Mouse (Mus musculus): Measurements from ENCODE around the gene Gm10644. TPM values are rescaled to one million over a fixed set of nuclear protein-coding genes. Genes with fewer than 3 reads are reported as not detected.

Gene Gm10644
- polyA plus RNA-seq, 1 experiment from 2014 or later, result 0.82 TPM

- CTCF ChIA-PET, result no interaction called here
- H3K27me3 ChIP-seq, result no peaks in the 10 kb centered on the region
- POLR2A ChIA-PET, result no interaction called here
- in situ Hi-C loops (cut with MboI; ENCODE audit: low pct_unique_long_range_greater_than_20kb), result no loop called here
- ATAC-seq, result no peak
- no peak for DNase-seq (ENCODE audit: low read depth, low spot score)
- TF ChIP-seq CTCF (IDR thresholded peaks at IDR 0.05), result no peak
Measured at GRCm38 (mm10) chr8:83911809-83912731, 42.9 kb downstream of the Gm10644 start.

GRCm38 (mm10) chr8:83909311-83909710 is 45.7 kb downstream of the Gm10644 start:
- in situ Hi-C loops (cut with MboI; ENCODE audit: low pct_unique_long_range_greater_than_20kb), result no loop called here

GRCm38 (mm10) chr8:83908583-83908982 is 46.4 kb downstream of the Gm10644 start:
- POLR2A ChIA-PET, result no interaction called here
- no peak for TF ChIP-seq CTCF (IDR thresholded peaks at IDR 0.05)
- ATAC-seq (no peak), DNase-seq (ENCODE audit: low read depth, low spot score) (no peak)
- CTCF ChIA-PET, result interaction anchor here (1.7 kb wide), 1 partner anchor 10 kb away, joined by 3 read pairs; no protein-coding TSS in a partner anchor
- in situ Hi-C loops (cut with MboI; ENCODE audit: low pct_unique_long_range_greater_than_20kb), result no loop called here
- H3K27me3 ChIP-seq, result no peaks in the 10 kb centered on the region

More at GRCm38 (mm10) chr8:83909311-83909710, 45.7 kb downstream of the Gm10644 start:
- ChIA-PET POLR2A (no interaction called here), CTCF (no interaction called here)
- no peak for ATAC-seq
- H3K27me3 ChIP-seq, result no peaks in the 10 kb centered on the region
- TF ChIP-seq CTCF (IDR thresholded peaks at IDR 0.05), result no peak
- no peak for DNase-seq (ENCODE audit: low read depth, low spot score)

GRCm38 (mm10) chr8:83902961-83903666 is 51.9 kb downstream of the Gm10644 start:
- no peak for DNase-seq (ENCODE audit: low read depth, low spot score)
- no peaks in the 10 kb centered on the region for H3K27me3 ChIP-seq
- in situ Hi-C loops (cut with MboI; ENCODE audit: low pct_unique_long_range_greater_than_20kb), result no loop called here
- no peak for TF ChIP-seq CTCF (IDR thresholded peaks at IDR 0.05)
- ChIA-PET CTCF (interaction anchor here (1.1 kb wide), 1 partner anchor 18 kb away, joined by 3 read pairs; no protein-coding TSS in a partner anchor), POLR2A (no interaction called here)
- ATAC-seq, result no peak

GRCm38 (mm10) chr8:83901566-83902485 is 53.2 kb downstream of the Gm10644 start:
- ChIA-PET POLR2A (interaction anchor here (0.7 to 1.0 kb wide), 2 partner anchors 122 to 176 kb away, joined by 3 to 6 read pairs; no protein-coding TSS in a partner anchor), CTCF (no interaction called here)
- ATAC-seq (no peak), DNase-seq (ENCODE audit: low read depth, low spot score) (no peak)
- no peaks in the 10 kb centered on the region for H3K27me3 ChIP-seq
- in situ Hi-C loops (cut with MboI; ENCODE audit: low pct_unique_long_range_greater_than_20kb), result no loop called here
- TF ChIP-seq CTCF (IDR thresholded peaks at IDR 0.05), result no peak

- POLR2A ChIA-PET, result interaction anchor here (1.0 kb wide), 1 partner anchor 175 kb away, joined by 3 read pairs; no protein-coding TSS in a partner anchor
- in situ Hi-C loops (cut with MboI; ENCODE audit: low pct_unique_long_range_greater_than_20kb), result no loop called here
- H3K27me3 ChIP-seq, result no peaks in the 10 kb centered on the region
- no peak for TF ChIP-seq CTCF (IDR thresholded peaks at IDR 0.05)
- DNase-seq (ENCODE audit: low read depth, low spot score), result no peak
- ATAC-seq, result no peak
- CTCF ChIA-PET, result no interaction called here
Measured at GRCm38 (mm10) chr8:83900957-83901270, 54.1 kb downstream of the Gm10644 start.

GRCm38 (mm10) chr8:83900266-83900956 is 54.6 kb downstream of the Gm10644 start:
- DNase-seq (ENCODE audit: low read depth, low spot score) (no peak), ATAC-seq (peak; percentile 10)
- no peak for TF ChIP-seq CTCF (IDR thresholded peaks at IDR 0.05)
- CTCF ChIA-PET, result interaction anchor here (1.0 kb wide), 1 partner anchor 252 kb away, joined by 3 read pairs; no protein-coding TSS in a partner anchor
- in situ Hi-C loops (cut with MboI; ENCODE audit: low pct_unique_long_range_greater_than_20kb), result no loop called here
- POLR2A ChIA-PET, result no interaction called here
- H3K27me3 ChIP-seq, result no peaks in the 10 kb centered on the region

- H3K27me3 ChIP-seq, result peaks cover 4% of the 10 kb centered on the region
- no peak for TF ChIP-seq CTCF (IDR thresholded peaks at IDR 0.05)
- ChIA-PET POLR2A (interaction anchor here (1.1 to 1.3 kb wide), 2 partner anchors 23 to 211 kb away, joined by 3 to 4 read pairs; no protein-coding TSS in a partner anchor), CTCF (interaction anchor here (1.0 to 2.0 kb wide), 3 partner anchors 119 to 251 kb away, joined by 3 to 7 read pairs (median 4); no protein-coding TSS in a partner anchor)
- ATAC-seq, result peak; percentile 63
- DNase-seq (ENCODE audit: low read depth, low spot score), result peak; percentile 94
- in situ Hi-C loops (cut with MboI; ENCODE audit: low pct_unique_long_range_greater_than_20kb), result loop anchor here (5.0 kb wide), 1 partner anchor 117 kb away; no protein-coding TSS in a partner anchor
Measured at GRCm38 (mm10) chr8:83899363-83900252, 55.4 kb downstream of the Gm10644 start, which contains the start of gene Adgrl1. Gene Adgrl1, plus strand, starts transcription at chr8:83900105.

Measured in Patski (cell line).